Comparison of ENCODE assay signal across 9 mouse cellular contexts in genomic region chr12:112628197-112628596, GRCm38 (mm10). TPM values are rescaled to one million over a fixed set of nuclear protein-coding genes. Genes with fewer than 3 reads are reported as not detected.
DNase-seq lines count a peak whose midpoint lies in the region; ATAC-seq lines count a peak whose summit lies in the region.
"Had no signal": no experiment of that assay in that cellular context is flagged by ENCODE, and none has a peak within 500 bp of the region (broad histone marks: within the 10 kb centered on the region; RNA-seq: fewer than 3 reads in every experiment).

No protein-coding gene starts in this region.

- no peaks in the 10 kb centered on the region for H3K9me3 ChIP-seq in kidney, embryonic 15.5 days (replicated peaks)
- H3K9me3 ChIP-seq in stomach, embryonic 16.5 days (replicated peaks; ENCODE audit: control insufficient read depth, low read length): no peaks in the 10 kb centered on the region
- no peaks in the 10 kb centered on the region for H3K9me3 ChIP-seq in hindbrain, embryonic 11.5 days (ENCODE audit: control insufficient read depth, low read length)

- no peak overlapping the region for H3K4me3 ChIP-seq in kidney, embryonic 15.5 days (replicated peaks)
- no peak overlapping the region for H3K4me3 ChIP-seq in stomach, embryonic 16.5 days (replicated peaks; ENCODE audit: low read length)
- H3K4me3 ChIP-seq in hindbrain, embryonic 11.5 days (ENCODE audit: low read depth, low read length): no peak overlapping the region

- H3K4me2 ChIP-seq in kidney, embryonic 15.5 days: no peak overlapping the region
- no peak overlapping the region for H3K4me2 ChIP-seq in stomach, embryonic 16.5 days (ENCODE audit: low read depth, low read length)
- H3K4me2 ChIP-seq in hindbrain, embryonic 11.5 days (replicated peaks; ENCODE audit: low read depth, low read length): no peak overlapping the region

- peaks cover 48% of the 10 kb centered on the region for H3K4me1 ChIP-seq in kidney, embryonic 15.5 days
- peaks cover 38% of the 10 kb centered on the region for H3K4me1 ChIP-seq in stomach, embryonic 16.5 days (ENCODE audit: control insufficient read depth, insufficient read depth, low read length)
- H3K4me1 ChIP-seq in hindbrain, embryonic 11.5 days (replicated peaks; ENCODE audit: control insufficient read depth, insufficient read depth, low read length): no peaks in the 10 kb centered on the region

- peak; percentile 30 for DNase-seq in adrenal gland, adult 2 months
- no peak for DNase-seq in adrenal gland, postnatal 4 days (ENCODE audit: low spot score in 2 of 2)
- DNase-seq in kidney, postnatal 36 days: no peak
- peak; percentile 18 for DNase-seq in thymus, postnatal 25 days
- DNase-seq in thymus, postnatal 36 days: no peak
- DNase-seq in hindbrain, embryonic 11.5 days (ENCODE audit: low spot score): no peak
- DNase-seq: right cerebral cortex, adult 18-20 months had no signal

- peaks cover under 1% of the 10 kb centered on the region; the same call in 1 of the 2 replicates for H3K27me3 ChIP-seq in kidney, embryonic 15.5 days
- no peaks in the 10 kb centered on the region for H3K27me3 ChIP-seq in stomach, embryonic 16.5 days (ENCODE audit: control insufficient read depth, insufficient read depth, low read length)
- peaks cover 2% of the 10 kb centered on the region; the same call in 1 of the 2 replicates for H3K27me3 ChIP-seq in hindbrain, embryonic 11.5 days (ENCODE audit: control insufficient read depth, insufficient read depth, low read length)

- H3K27ac ChIP-seq in kidney, embryonic 15.5 days: peak overlapping the region; percentile 56; the same call in 1 of the 2 replicates
- 0 out of 2 replicates have a peak overlapping the region, but pooled peaks have one; percentile 8 for H3K27ac ChIP-seq in stomach, embryonic 16.5 days (ENCODE audit: low read length)
- H3K27ac ChIP-seq in hindbrain, embryonic 11.5 days (ENCODE audit: low read depth, low read length): no peak overlapping the region

- H3K36me3 ChIP-seq in kidney, embryonic 15.5 days: no peaks in the 10 kb centered on the region
- H3K36me3 ChIP-seq in stomach, embryonic 16.5 days (ENCODE audit: control insufficient read depth, insufficient read depth, low read length): no peaks in the 10 kb centered on the region
- no peaks in the 10 kb centered on the region for H3K36me3 ChIP-seq in hindbrain, embryonic 11.5 days (ENCODE audit: control insufficient read depth, insufficient read depth, low read length)

- ATAC-seq in kidney, embryonic 15.5 days (replicated peaks; ENCODE audit: low FRiP score): no peak; the same call in 1 of the 2 replicates
- ATAC-seq in stomach, embryonic 16.5 days (ENCODE audit: insufficient read depth, low FRiP score): no peak
- no peak for ATAC-seq in hindbrain, embryonic 11.5 days (ENCODE audit: low FRiP score)

- H3K9ac ChIP-seq in kidney, embryonic 15.5 days: no peak overlapping the region
- H3K9ac ChIP-seq in stomach, embryonic 16.5 days (ENCODE audit: low read length): no peak overlapping the region
- no peak overlapping the region for H3K9ac ChIP-seq in hindbrain, embryonic 11.5 days (ENCODE audit: low read depth, low read length)

- WGBS in kidney, embryonic 15.5 days: 78% methylated on average over 6 of the region's 6 CpGs
- WGBS in stomach, embryonic 16.5 days: 80% methylated on average over 6 of the region's 6 CpGs
- WGBS in hindbrain, embryonic 11.5 days: 92% methylated on average over 6 of the region's 6 CpGs

RNA-seq across cellular contexts. Expression of gene Adssl1, which starts 8.4 kb away (rescaled TPM):
- 10 to 100 TPM; 10.7 to 39.1 TPM for total RNA-seq in adrenal gland, adult 2 months (2021)
- polyA plus RNA-seq in adrenal gland, adult 2 months (2012; rRNA removed): 10.6 and 11.0 TPM in 2 replicates
- total RNA-seq in adrenal gland, postnatal 4 days (2021): 10 to 100 TPM; 17.1 to 19.5 TPM
- polyA plus RNA-seq in kidney, embryonic 15.5 days (2015; fragmentation: Nextera tagmentation; extraction: Ambion mirVana): 11.6 and 12.4 TPM in 2 replicates
- polyA plus RNA-seq in stomach, embryonic 16.5 days (2015; fragmentation: Nextera tagmentation; extraction: Ambion mirVana): 2.7 and 10.3 TPM in 2 replicates
- 2.1 and 2.6 TPM in 2 replicates for polyA plus RNA-seq in hindbrain, embryonic 11.5 days (2014; fragmentation: Nextera tagmentation; extraction: Ambion mirVana)

RNA-seq across cellular contexts. Expression of gene Siva1, which starts 16.3 kb away (rescaled TPM):
- total RNA-seq in adrenal gland, adult 2 months (2021): 10 to 100 TPM; 23.6 to 53.6 TPM
- 49.1 and 67.3 TPM in 2 replicates for polyA plus RNA-seq in adrenal gland, adult 2 months (2012; rRNA removed)
- 10 to 100 TPM; 69.9 to 72.6 TPM for total RNA-seq in adrenal gland, postnatal 4 days (2021)
- 255 and 266 TPM in 2 replicates for polyA plus RNA-seq in kidney, embryonic 15.5 days (2015; fragmentation: Nextera tagmentation; extraction: Ambion mirVana)
- polyA plus RNA-seq in stomach, embryonic 16.5 days (2015; fragmentation: Nextera tagmentation; extraction: Ambion mirVana): 152 and 171 TPM in 2 replicates
- polyA plus RNA-seq in hindbrain, embryonic 11.5 days (2014; fragmentation: Nextera tagmentation; extraction: Ambion mirVana): 178 and 182 TPM in 2 replicates

RNA-seq across cellular contexts. Expression of gene Inf2, which starts 39.6 kb away (rescaled TPM):
- total RNA-seq in adrenal gland, adult 2 months (2021): 10 to 100 TPM; 20.7 to 40.6 TPM
- polyA plus RNA-seq in adrenal gland, adult 2 months (2012; rRNA removed): 45.0 and 47.9 TPM in 2 replicates
- total RNA-seq in adrenal gland, postnatal 4 days (2021): 10 to 100 TPM; 26.5 to 27.3 TPM
- polyA plus RNA-seq in kidney, embryonic 15.5 days (2015; fragmentation: Nextera tagmentation; extraction: Ambion mirVana): 3.8 and 4.8 TPM in 2 replicates
- polyA plus RNA-seq in stomach, embryonic 16.5 days (2015; fragmentation: Nextera tagmentation; extraction: Ambion mirVana): 2.9 and 3.9 TPM in 2 replicates
- polyA plus RNA-seq in hindbrain, embryonic 11.5 days (2014; fragmentation: Nextera tagmentation; extraction: Ambion mirVana): 1.2 and 1.4 TPM in 2 replicates

RNA-seq across cellular contexts. Expression of gene Akt1, which starts 46.5 kb away (rescaled TPM):
- 100 to 1,000 TPM; 267 to 369 TPM for total RNA-seq in adrenal gland, adult 2 months (2021)
- 291 and 463 TPM in 2 replicates for polyA plus RNA-seq in adrenal gland, adult 2 months (2012; rRNA removed)
- total RNA-seq in adrenal gland, postnatal 4 days (2021): 100 to 1,000 TPM; 334 to 351 TPM
- 53.7 and 56.7 TPM in 2 replicates for polyA plus RNA-seq in kidney, embryonic 15.5 days (2015; fragmentation: Nextera tagmentation; extraction: Ambion mirVana)
- polyA plus RNA-seq in stomach, embryonic 16.5 days (2015; fragmentation: Nextera tagmentation; extraction: Ambion mirVana): 50.7 and 52.8 TPM in 2 replicates
- polyA plus RNA-seq in hindbrain, embryonic 11.5 days (2014; fragmentation: Nextera tagmentation; extraction: Ambion mirVana): 50.8 and 76.5 TPM in 2 replicates

RNA-seq across cellular contexts. Expression of gene Zbtb42, which starts 50.4 kb away (rescaled TPM):
- total RNA-seq in adrenal gland, adult 2 months (2021): 10 to 100 TPM in 1 of 2 experiments, 1 to 10 TPM in 1; 5.5 to 15.8 TPM
- 25.5 and 32.6 TPM in 2 replicates for polyA plus RNA-seq in adrenal gland, adult 2 months (2012; rRNA removed)
- 1 to 10 TPM; 6.4 to 6.8 TPM for total RNA-seq in adrenal gland, postnatal 4 days (2021)
- 4.0 and 4.6 TPM in 2 replicates for polyA plus RNA-seq in kidney, embryonic 15.5 days (2015; fragmentation: Nextera tagmentation; extraction: Ambion mirVana)
- 9.7 and 12.2 TPM in 2 replicates for polyA plus RNA-seq in stomach, embryonic 16.5 days (2015; fragmentation: Nextera tagmentation; extraction: Ambion mirVana)
- 4.3 and 7.0 TPM in 2 replicates for polyA plus RNA-seq in hindbrain, embryonic 11.5 days (2014; fragmentation: Nextera tagmentation; extraction: Ambion mirVana)

Comparison
In these comparisons a context has a peak if more than half of its experiments do, and no peak if none do; other contexts are left out.
1. DNase-seq: peak in adrenal gland, adult 2 months (single experiment) and thymus, postnatal 25 days (single experiment); none in adrenal gland, postnatal 4 days (0 of 2), kidney, postnatal 36 days (0 of 2), thymus, postnatal 36 days (0 of 2) and hindbrain, embryonic 11.5 days (single experiment).